14 mouse cellular contexts compared by ENCODE assay signal in genomic region chr5:143931863-143932580, GRCm38 (mm10). TPM values are rescaled to one million over a fixed set of nuclear protein-coding genes. Genes with fewer than 3 reads are reported as not detected.
"Had no signal": no experiment of that assay in that cellular context is flagged by ENCODE, and none has a peak within 500 bp of the region (broad histone marks: within the 10 kb centered on the region; RNA-seq: fewer than 3 reads in every experiment).

No protein-coding gene starts in this region.

- H3K9ac ChIP-seq: limb, embryonic 12.5 days; limb, embryonic 15.5 days; liver, embryonic 14.5 days; liver, postnatal 0 days; lung, embryonic 14.5 days had no signal

- H3K9me3 ChIP-seq: limb, embryonic 12.5 days; limb, embryonic 15.5 days had no signal

- H3K4me2 ChIP-seq: limb, embryonic 12.5 days; limb, embryonic 15.5 days; liver, embryonic 11.5 days; midbrain, embryonic 11.5 days had no signal

- H3K27me3 ChIP-seq: limb, embryonic 12.5 days; limb, embryonic 15.5 days had no signal

- H3K27ac ChIP-seq: limb, embryonic 12.5 days; limb, embryonic 15.5 days; liver, embryonic 14.5 days; stomach, postnatal 0 days had no signal

- ATAC-seq: liver, postnatal 0 days had no signal

- H3K4me3 ChIP-seq: limb, embryonic 12.5 days; limb, embryonic 15.5 days had no signal

- H3K4me1 ChIP-seq: limb, embryonic 12.5 days had no signal

- DNase-seq: kidney, adult 18-20 months; kidney, adult 9 months; kidney, postnatal 14 days; liver, postnatal 0 days; thymus, adult 18-20 months; thymus, postnatal 36 days had no signal

RNA-seq across cellular contexts. Expression of gene Gm42421, which starts 4.0 kb away (rescaled TPM):
- polyA plus RNA-seq: kidney, embryonic 16.5 days; liver, postnatal 0 days; stomach, postnatal 0 days had no signal

RNA-seq across cellular contexts. Expression of gene Ankrd61, which starts 34.5 kb away (rescaled TPM):
- polyA plus RNA-seq: liver, postnatal 0 days had no signal
